Mouse (Mus musculus) adrenal gland, adult 8-10 months (tissue): ENCODE results near the gene Gsx2. TPM values are rescaled to one million over a fixed set of nuclear protein-coding genes. Genes with fewer than 3 reads are reported as not detected.

Source experiments
- DNase-seq: peaks from one replicate; pipeline ENCODE4 v3.0.0; 2022
- total RNA-seq, 4 experiments: library from RNA; stranded (reverse); gene quantifications; 2 replicates each; pipeline ENCODE4 v1.2.4; 2022

Gsx2 gene
- total RNA-seq, 4 experiments from 2014 or later = not detected

GRCm38 (mm10) chr5:75077051-75077380 is 1.6 kb downstream of the Gsx2 start:
- no peak for DNase-seq

- no peak for DNase-seq
Measured at GRCm38 (mm10) chr5:75079564-75079963, 4.2 kb downstream of the Gsx2 start.

- DNase-seq = no peak
Measured at GRCm38 (mm10) chr5:75082439-75082838, 7.0 kb downstream of the Gsx2 start.

GRCm38 (mm10) chr5:75083061-75083460 is 7.7 kb downstream of the Gsx2 start:
- DNase-seq = no peak

- DNase-seq = no peak
Measured at GRCm38 (mm10) chr5:75083591-75084392, 8.4 kb downstream of the Gsx2 start.

- DNase-seq = no peak
Measured at GRCm38 (mm10) chr5:75084393-75084870, 9.0 kb downstream of the Gsx2 start.

- no peak for DNase-seq
Measured at GRCm38 (mm10) chr5:75084871-75085520, 9.6 kb downstream of the Gsx2 start.

- DNase-seq = no peak
Measured at GRCm38 (mm10) chr5:75085521-75085875, 10.1 kb downstream of the Gsx2 start.

- no peak for DNase-seq
Measured at GRCm38 (mm10) chr5:75085906-75086305, 10.5 kb downstream of the Gsx2 start.

- DNase-seq = no peak
Measured at GRCm38 (mm10) chr5:75106511-75106910, 31.1 kb downstream of the Gsx2 start.

- no peak for DNase-seq
Measured at GRCm38 (mm10) chr5:75109368-75109767, 34.0 kb downstream of the Gsx2 start.

GRCm38 (mm10) chr5:75111781-75112180 is 36.4 kb downstream of the Gsx2 start:
- no peak for DNase-seq

GRCm38 (mm10) chr5:75118840-75119239 is 43.4 kb downstream of the Gsx2 start:
- no peak for DNase-seq

GRCm38 (mm10) chr5:75121646-75122045 is 46.2 kb downstream of the Gsx2 start:
- DNase-seq = no peak

Other genes with a start within 250 kb of the Gsx2 start
- gene Chic2, start 30.8 kb upstream of the Gsx2 start, total RNA-seq = 10 to 100 TPM; 22.8 to 28.3 (median 24.4) TPM
- 10 to 100 TPM; 40.5 to 55.6 (median 45.9) TPM for gene Pdgfra, start 76.7 kb downstream of the Gsx2 start, total RNA-seq